Mouse (Mus musculus) limb, embryonic 15.5 days (tissue): ENCODE measurements around the gene Hoxc6. TPM values are rescaled to one million over a fixed set of nuclear protein-coding genes. Genes with fewer than 3 reads are reported as not detected.
A peak's percentile ranks its signal among the peaks of the same experiment; 100 is the strongest.

Source experiments
- ATAC-seq: fragments of 200-750 bp; cut with Nextera tagmentation; 2 replicates; pipeline ENCODE4 v1.8.0; 2017; ENCODE audit warnings: low read depth, moderate TSS enrichment; ENCODE audit not compliant: insufficient number of reproducible peaks, low FRiP score, low TSS enrichment
- H3K27ac ChIP-seq: fragments of 300-500 bp; sonication (generic); 2 replicates; pipeline ENCODE4 v1.5.1; 2015; ENCODE audit warnings: moderate library complexity, mild to moderate bottlenecking, inconsistent platforms
- H3K27me3 ChIP-seq: fragments of 300-500 bp; sonication (generic); 2 replicates; pipeline ENCODE4 v1.6.1; 2015; ENCODE audit warnings: inconsistent platforms
- H3K36me3 ChIP-seq: fragments of 300-500 bp; sonication (generic); 2 replicates; pipeline ENCODE4 v1.6.1; 2015; ENCODE audit warnings: inconsistent platforms
- H3K4me1 ChIP-seq: fragments of 300-500 bp; sonication (generic); 2 replicates; pipeline ENCODE4 v1.6.1; 2015; ENCODE audit warnings: inconsistent platforms
- H3K4me2 ChIP-seq: fragments of 300-500 bp; sonication (generic); 2 replicates; pipeline ENCODE4 v1.6.1; 2015; ENCODE audit warnings: mild to moderate bottlenecking, inconsistent platforms
- H3K4me3 ChIP-seq: fragments of 300-500 bp; sonication (generic); 2 replicates; pipeline ENCODE4 v1.5.1; 2015; ENCODE audit warnings: mild to moderate bottlenecking, inconsistent platforms
- H3K9ac ChIP-seq: fragments of 300-500 bp; sonication (generic); 2 replicates; pipeline ENCODE4 v1.6.1; 2015; ENCODE audit warnings: inconsistent platforms
- H3K9me3 ChIP-seq: fragments of 300-500 bp; sonication (generic); 2 replicates; pipeline ENCODE4 v1.6.1; 2016; ENCODE audit warnings: inconsistent platforms
- WGBS: fragments of 180-500 bp; shearing (Covaris S2); methylation state at CpG from one replicate; pipeline ENCODE4 v1.1.7; 2015; 5-methylcytosine and 5-hydroxymethylcytosine counted together
- polyA plus RNA-seq: library from polyadenylated mRNA; unstranded; fragments of >200 nt; fragmentation: Nextera tagmentation; extraction: Ambion mirVana; gene quantifications from 2 replicates; pipeline ENCODE4 v1.2.1, GENCODE M21; 2015

The Hoxc6 gene
- 1.7 and 2.3 TPM in 2 replicates for polyA plus RNA-seq

DNA sequence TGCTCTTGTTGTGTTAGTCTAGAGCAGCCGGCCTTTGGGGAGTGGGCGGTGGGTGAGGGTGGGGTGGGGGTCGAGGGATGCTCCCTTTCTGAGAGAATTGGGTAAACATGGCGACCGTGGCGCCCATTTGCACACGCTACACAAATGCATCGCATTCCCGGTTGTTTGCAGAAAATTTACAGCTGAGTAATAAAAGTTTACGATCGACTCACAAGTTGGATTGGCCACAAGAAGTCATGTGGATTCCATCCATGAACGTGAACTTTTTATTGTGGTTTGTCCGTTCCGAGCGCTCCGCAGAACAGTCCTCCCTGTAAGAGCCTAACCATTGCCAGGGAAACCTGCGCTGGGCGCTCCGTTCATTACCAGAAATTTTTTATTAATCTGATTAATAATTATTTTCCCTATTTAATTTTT, at the start of gene Hoxc6:
Gene Hoxc6, plus strand, starts transcription at position 319 of the 417 bp plus-strand sequence.
- peaks cover 90% of the 10 kb centered on the region for H3K27me3 ChIP-seq
- no peaks in the 10 kb centered on the region for H3K9me3 ChIP-seq
- 1% methylated on average over 19 of the region's 19 CpGs for WGBS
- no peak for ATAC-seq
- H3K4me3 ChIP-seq, result peak within 1 kb of the TSS; percentile 47
- H3K36me3 ChIP-seq, result no peaks in the 10 kb centered on the region
- H3K4me1 ChIP-seq, result peaks cover 29% of the 10 kb centered on the region
- peak within 1 kb of the TSS; percentile 79 for H3K27ac ChIP-seq
- H3K4me2 ChIP-seq, result peak within 1 kb of the TSS; percentile 81
- peak within 1 kb of the TSS; percentile 39; the same call in 1 of the 2 replicates for H3K9ac ChIP-seq

GRCm38 (mm10) chr15:102948842-102949241, 49.2 kb upstream of the Hoxc6 start:
- H3K36me3 ChIP-seq, result no peaks in the 10 kb centered on the region
- ATAC-seq, result no peak
- no peaks in the 10 kb centered on the region for H3K9me3 ChIP-seq
- no peak overlapping the region for H3K27ac ChIP-seq
- peaks cover 2% of the 10 kb centered on the region; the same call in 1 of the 2 replicates for H3K4me1 ChIP-seq
- no peak overlapping the region for H3K4me2 ChIP-seq
- H3K9ac ChIP-seq, result no peak overlapping the region
- no peak overlapping the region for H3K4me3 ChIP-seq
- 27% methylated on average over 2 of the region's 2 CpGs for WGBS
- H3K27me3 ChIP-seq, result peaks cover 93% of the 10 kb centered on the region

GRCm38 (mm10) chr15:102949696-102950095, 48.4 kb upstream of the Hoxc6 start:
- H3K9me3 ChIP-seq, result no peaks in the 10 kb centered on the region
- H3K4me1 ChIP-seq, result peaks cover 8% of the 10 kb centered on the region
- H3K27me3 ChIP-seq, result peaks cover 93% of the 10 kb centered on the region
- no peak overlapping the region for H3K27ac ChIP-seq
- H3K4me2 ChIP-seq, result no peak overlapping the region
- no peaks in the 10 kb centered on the region for H3K36me3 ChIP-seq
- no peak overlapping the region for H3K9ac ChIP-seq
- no peak overlapping the region for H3K4me3 ChIP-seq
- no peak for ATAC-seq
- 5% methylated on average over 20 of the region's 20 CpGs for WGBS

- H3K36me3 ChIP-seq, result no peaks in the 10 kb centered on the region
- no peak overlapping the region for H3K27ac ChIP-seq
- peaks cover 91% of the 10 kb centered on the region for H3K27me3 ChIP-seq
- H3K9me3 ChIP-seq, result no peaks in the 10 kb centered on the region
- no peak overlapping the region for H3K4me2 ChIP-seq
- no peak overlapping the region for H3K9ac ChIP-seq
- ATAC-seq, result no peak
- H3K4me3 ChIP-seq, result no peak overlapping the region; the same call in 1 of the 2 replicates
- 22% methylated on average over 2 of the region's 2 CpGs for WGBS
- peaks cover 15% of the 10 kb centered on the region for H3K4me1 ChIP-seq
Measured at GRCm38 (mm10) chr15:102950877-102951276, 47.2 kb upstream of the Hoxc6 start.

GRCm38 (mm10) chr15:102953561-102953960, 44.5 kb upstream of the Hoxc6 start:
- H3K4me2 ChIP-seq, result peak overlapping the region; percentile 43; the same call in 1 of the 2 replicates
- H3K36me3 ChIP-seq, result no peaks in the 10 kb centered on the region
- H3K27ac ChIP-seq, result no peak overlapping the region
- peaks cover 89% of the 10 kb centered on the region for H3K27me3 ChIP-seq
- no peak overlapping the region for H3K9ac ChIP-seq
- H3K4me1 ChIP-seq, result peaks cover 19% of the 10 kb centered on the region
- peak overlapping the region; percentile 45; the same call in 1 of the 2 replicates for H3K4me3 ChIP-seq
- ATAC-seq, result no peak
- no peaks in the 10 kb centered on the region for H3K9me3 ChIP-seq
- WGBS, result 11% methylated on average over 6 of the region's 6 CpGs

GRCm38 (mm10) chr15:102954192-102955006, 43.7 kb upstream of the Hoxc6 start, which contains the start of gene Hoxc11:
Gene Hoxc11 (plus strand): TSS chr15:102954427.
- peak within 1 kb of the TSS; percentile 33 for H3K9ac ChIP-seq
- peaks cover 81% of the 10 kb centered on the region for H3K27me3 ChIP-seq
- peak within 1 kb of the TSS; percentile 45 for H3K4me3 ChIP-seq
- under 1% methylated on average over 56 of the region's 57 CpGs for WGBS
- H3K4me2 ChIP-seq, result peak within 1 kb of the TSS; percentile 43
- H3K4me1 ChIP-seq, result peaks cover 19% of the 10 kb centered on the region
- no peak for ATAC-seq
- H3K36me3 ChIP-seq, result no peaks in the 10 kb centered on the region
- peak within 1 kb of the TSS; percentile 57 for H3K27ac ChIP-seq
- no peaks in the 10 kb centered on the region for H3K9me3 ChIP-seq

GRCm38 (mm10) chr15:102955007-102955382, 43.1 kb upstream of the Hoxc6 start:
- peak overlapping the region; percentile 43 for H3K4me2 ChIP-seq
- H3K27ac ChIP-seq, result peak overlapping the region; percentile 57
- H3K36me3 ChIP-seq, result no peaks in the 10 kb centered on the region
- H3K4me1 ChIP-seq, result peaks cover 25% of the 10 kb centered on the region
- H3K9ac ChIP-seq, result peak overlapping the region; percentile 33
- H3K27me3 ChIP-seq, result peaks cover 84% of the 10 kb centered on the region
- H3K4me3 ChIP-seq, result peak overlapping the region; percentile 45
- WGBS, result 2% methylated on average over 28 of the region's 28 CpGs
- no peaks in the 10 kb centered on the region for H3K9me3 ChIP-seq
- no peak for ATAC-seq

DNA sequence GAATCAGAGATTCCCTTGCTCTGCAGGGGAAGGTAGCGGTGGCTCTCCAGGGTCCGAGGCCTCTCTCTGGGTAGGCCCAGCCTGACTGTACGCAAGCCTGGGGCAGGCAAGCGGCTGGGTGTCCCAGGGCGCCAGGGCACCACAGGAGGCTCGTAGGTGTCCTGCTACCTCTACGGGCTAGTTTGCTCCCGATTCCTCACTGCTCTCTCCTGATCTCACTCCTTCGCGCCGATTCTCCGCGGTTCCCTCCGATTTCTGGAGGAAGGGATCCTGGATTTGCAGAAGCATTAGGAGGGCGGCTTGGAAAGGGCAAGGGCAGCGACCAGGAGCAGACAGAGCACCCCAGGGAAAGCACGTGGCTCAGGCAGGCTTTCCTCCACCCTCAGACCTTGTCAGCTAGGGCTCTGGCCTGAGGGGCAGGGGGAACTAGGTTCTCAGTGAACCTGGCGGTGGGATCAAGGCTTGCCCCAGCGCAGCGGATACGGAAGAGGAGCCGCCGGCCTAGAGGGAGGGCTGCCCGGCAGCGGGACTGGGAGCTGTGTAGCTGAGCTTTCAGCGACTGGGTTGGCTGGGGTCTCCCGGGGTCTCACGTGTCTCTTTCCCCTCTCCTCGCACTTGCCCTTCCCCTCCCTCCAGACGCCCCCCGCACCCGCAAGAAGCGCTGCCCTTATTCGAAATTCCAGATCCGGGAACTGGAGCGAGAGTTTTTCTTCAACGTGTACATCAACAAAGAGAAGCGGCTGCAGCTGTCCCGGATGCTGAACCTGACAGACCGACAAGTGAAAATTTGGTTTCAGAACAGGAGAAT, 42.0 kb upstream of the Hoxc6 start:
- Histone ChIP-seq H3K4me3 (peak overlapping the region; percentile 45), H3K9me3 (no peaks in the 10 kb centered on the region), H3K4me2 (peak overlapping the region; percentile 43), H3K9ac (0 out of 2 replicates have a peak overlapping the region, but pooled peaks have one; percentile 11), H3K36me3 (no peaks in the 10 kb centered on the region), H3K4me1 (peaks cover 28% of the 10 kb centered on the region), H3K27me3 (peaks cover 85% of the 10 kb centered on the region), H3K27ac (peak overlapping the region; percentile 22)
- no peak for ATAC-seq
- WGBS, result 2% methylated on average over 40 of the region's 40 CpGs

DNA sequence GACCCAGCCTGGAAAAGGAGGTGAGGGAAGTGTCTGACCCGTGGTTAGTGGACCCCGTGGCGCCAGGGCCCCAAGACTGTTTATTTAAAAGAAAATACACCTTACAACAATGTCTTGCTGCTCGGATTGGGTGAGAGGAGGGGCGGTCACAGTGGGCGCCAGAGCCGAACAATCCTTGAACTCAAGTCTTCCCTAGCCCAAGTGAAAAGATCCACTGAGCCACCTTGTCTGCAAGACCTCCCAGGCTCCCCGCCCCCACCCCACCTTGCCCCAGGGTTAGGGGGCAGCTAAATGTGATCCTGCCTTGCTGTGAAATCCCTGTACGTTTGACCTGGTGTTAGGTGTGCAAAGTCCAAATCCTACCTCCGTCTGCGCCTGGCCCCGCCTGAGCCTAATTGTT, 41.2 kb upstream of the Hoxc6 start:
- peak overlapping the region; percentile 43 for H3K4me2 ChIP-seq
- H3K27ac ChIP-seq, result no peak overlapping the region
- no peak overlapping the region for H3K9ac ChIP-seq
- WGBS, result 5% methylated on average over 12 of the region's 12 CpGs
- no peak for ATAC-seq
- peaks cover 28% of the 10 kb centered on the region for H3K4me1 ChIP-seq
- peaks cover 83% of the 10 kb centered on the region for H3K27me3 ChIP-seq
- peak overlapping the region; percentile 45 for H3K4me3 ChIP-seq
- H3K36me3 ChIP-seq, result no peaks in the 10 kb centered on the region
- no peaks in the 10 kb centered on the region for H3K9me3 ChIP-seq

- Histone ChIP-seq H3K9ac (no peak overlapping the region), H3K4me3 (peak overlapping the region; percentile 9), H3K27ac (peak overlapping the region; percentile 67), H3K4me2 (peak overlapping the region; percentile 30), H3K9me3 (no peaks in the 10 kb centered on the region), H3K27me3 (peaks cover 79% of the 10 kb centered on the region), H3K36me3 (no peaks in the 10 kb centered on the region), H3K4me1 (peaks cover 25% of the 10 kb centered on the region)
- 1% methylated on average over 13 of the region's 13 CpGs for WGBS
- no peak for ATAC-seq
Measured at GRCm38 (mm10) chr15:102959663-102960191, 38.3 kb upstream of the Hoxc6 start.

- Histone ChIP-seq H3K4me3 (no peak overlapping the region), H3K4me2 (no peak overlapping the region), H3K27ac (no peak overlapping the region), H3K27me3 (peaks cover 82% of the 10 kb centered on the region), H3K9ac (no peak overlapping the region), H3K9me3 (no peaks in the 10 kb centered on the region), H3K4me1 (peaks cover 25% of the 10 kb centered on the region), H3K36me3 (no peaks in the 10 kb centered on the region)
- no peak for ATAC-seq
- 7% methylated on average over 6 of the region's 6 CpGs for WGBS
Measured at GRCm38 (mm10) chr15:102961728-102962127, 36.3 kb upstream of the Hoxc6 start.
